Comparison of ENCODE assay signal across 22 mouse cellular contexts in genomic region chr15:57574080-57574618, GRCm38 (mm10).
A peak's percentile ranks its signal among the peaks of the same experiment; 100 is the strongest.
DNase-seq lines count a peak whose midpoint lies in the region; TF ChIP-seq lines count a peak whose summit lies in the region.
"Had no signal": no experiment of that assay in that cellular context is flagged by ENCODE, and none has a peak within 500 bp of the region (broad histone marks: within the 10 kb centered on the region; RNA-seq: fewer than 3 reads in every experiment).

No protein-coding gene starts in this region.

- H3K79me2 ChIP-seq in CH12.LX (replicated peaks; ENCODE audit: control insufficient read depth, extremely low read depth, insufficient read depth, poor library complexity, severe bottlenecking) (no peaks in the 10 kb centered on the region), MEL (ENCODE audit: control insufficient read depth, insufficient read depth, low read length, poor library complexity) (no peaks in the 10 kb centered on the region)

- H3K9me3 ChIP-seq in CH12.LX (replicated peaks; ENCODE audit: low read length), result no peaks in the 10 kb centered on the region
- H3K9me3 ChIP-seq in MEL (replicated peaks; ENCODE audit: insufficient read depth, low read length), result no peaks in the 10 kb centered on the region
- H3K9me3 ChIP-seq in midbrain, embryonic 10.5 days (replicated peaks), result no peaks in the 10 kb centered on the region
- H3K9me3 ChIP-seq: forebrain, embryonic 10.5 days; heart, embryonic 12.5 days; kidney, embryonic 15.5 days; limb, embryonic 15.5 days had no signal

- H3K4me1 ChIP-seq in CH12.LX (ENCODE audit: control insufficient read depth in 1 of 2, insufficient read depth in 2 of 2) (peaks cover 4 to 66% of the 10 kb centered on the region in 2 experiments; a peak in 2 of 4 replicates), MEL (ENCODE audit: control insufficient read depth in 1 of 2, insufficient read depth in 2 of 2, low read length in 2 of 2) (no peaks in the 10 kb centered on the region)
- no peaks in the 10 kb centered on the region for H3K4me1 ChIP-seq in midbrain, embryonic 10.5 days
- H3K4me1 ChIP-seq: forebrain, embryonic 10.5 days; heart, embryonic 12.5 days; hindbrain, embryonic 13.5 days had no signal

- TF ChIP-seq POLR2A in CH12.LX (IDR thresholded peaks at IDR 0.05; ENCODE audit: low read depth, low read length) (no peak), MEL (IDR thresholded peaks at IDR 0.05; ENCODE audit: control insufficient read depth in 1 of 2, insufficient read depth in 1 of 2, low read depth in 1 of 2, low read length in 2 of 2, poor library complexity in 1 of 2) (no peak)

- H3K27ac ChIP-seq in layer of hippocampus, adult 2 months, result no peak overlapping the region
- H3K27ac ChIP-seq in CH12.LX (ENCODE audit: insufficient read depth, low read depth) (no peak overlapping the region), MEL (ENCODE audit: control insufficient read depth, low read depth, low read length) (no peak overlapping the region)
- H3K27ac ChIP-seq in midbrain, embryonic 10.5 days (replicated peaks), result no peak overlapping the region
- H3K27ac ChIP-seq: forebrain, embryonic 10.5 days; hindbrain, embryonic 13.5 days; limb, embryonic 15.5 days had no signal

- H3K4me2 ChIP-seq in CH12.LX (ENCODE audit: insufficient read depth, low read depth, poor library complexity, severe bottlenecking), result no peak overlapping the region
- H3K4me2 ChIP-seq: heart, embryonic 12.5 days; hindbrain, embryonic 13.5 days; kidney, embryonic 15.5 days; limb, embryonic 15.5 days had no signal

- DNase-seq in layer of hippocampus, adult 2 months (ENCODE audit: low spot score in 2 of 2), result no peak
- no peak for DNase-seq in layer of hippocampus, postnatal 14 days (ENCODE audit: low spot score in 2 of 2)
- DNase-seq in CH12.LX (ENCODE audit: extremely low read depth), result peak; percentile 46
- no peak for DNase-seq in MEL (ENCODE audit: low read depth, low spot score)
- peak; percentile 4 for DNase-seq in induced T-regulatory cell, adult 2 months (ENCODE audit: low read depth)
- DNase-seq in thymus, postnatal 0 days (ENCODE audit: low spot score), result no peak
- DNase-seq in liver, result no peak
- DNase-seq in midbrain, embryonic 10.5 days (ENCODE audit: low spot score), result no peak
- DNase-seq: adrenal gland, postnatal 10 days; cerebellum, postnatal 10 days; embryo, embryonic 11 days; forebrain, postnatal 0 days; heart, postnatal 14 days; layer of hippocampus, postnatal 36 days; retina, postnatal 1 day; right cerebral cortex, postnatal 4 days; thymus, postnatal 36 days had no signal

- TF ChIP-seq CTCF in layer of hippocampus, adult 2 months (conservative IDR thresholded peaks at IDR 0.05), result peak; percentile 67
- peak in 1 of 2 experiments; percentile 68; a peak in 2 of 4 replicates for TF ChIP-seq CTCF in CH12.LX (conservative IDR thresholded peaks at IDR 0.05 in 1 of 2, IDR thresholded peaks at IDR 0.05 in 1 of 2; ENCODE audit: low read depth in 2 of 2, low read length in 2 of 2)
- peak in 2 of 3 experiments; percentile 4 to 39; a peak in 3 of 6 replicates for TF ChIP-seq CTCF in MEL (IDR thresholded peaks at IDR 0.05 in 2 of 3, conservative IDR thresholded peaks at IDR 0.05 in 1 of 3; ENCODE audit: control insufficient read depth in 1 of 3, insufficient read depth in 1 of 3, low read depth in 2 of 3, low read length in 3 of 3, poor library complexity in 1 of 3, severe bottlenecking in 1 of 3)

- no peak overlapping the region for H3K9ac ChIP-seq in CH12.LX (ENCODE audit: insufficient read depth, low read depth)
- no peak overlapping the region for H3K9ac ChIP-seq in MEL (ENCODE audit: control insufficient read depth, low read depth, low read length, poor library complexity, severe bottlenecking)
- H3K9ac ChIP-seq: forebrain, postnatal 0 days; heart, embryonic 12.5 days; hindbrain, embryonic 13.5 days; kidney, embryonic 15.5 days; limb, embryonic 15.5 days had no signal

- no peak overlapping the region for H3K4me3 ChIP-seq in layer of hippocampus, adult 2 months
- no peak overlapping the region for H3K4me3 ChIP-seq in CH12.LX (replicated peaks in 1 of 3; ENCODE audit: low read depth in 2 of 3, low read length in 2 of 3, poor library complexity in 1 of 3)
- no peak overlapping the region for H3K4me3 ChIP-seq in MEL (ENCODE audit: control insufficient read depth in 1 of 2, insufficient read depth in 1 of 2, low read depth in 2 of 2, low read length in 2 of 2)
- H3K4me3 ChIP-seq in midbrain, embryonic 10.5 days, result no peak overlapping the region
- H3K4me3 ChIP-seq: forebrain, embryonic 10.5 days; heart, embryonic 12.5 days; hindbrain, embryonic 13.5 days; kidney, embryonic 15.5 days; limb, embryonic 15.5 days had no signal

- WGBS in midbrain, embryonic 10.5 days, result 39% methylated on average over 2 of the region's 2 CpGs

- dilution Hi-C loops in CH12.LX (cut with MboI; ENCODE audit: extremely low pct_ligation_motif_present, extremely low pct_unique_long_range_greater_than_20kb, low sequenced_read_pairs), result no loop called here

- peak; percentile 74 for TF ChIP-seq RAD21 in CH12.LX (IDR thresholded peaks at IDR 0.05; ENCODE audit: low read depth, low read length)
- no peak for TF ChIP-seq RAD21 in MEL (IDR thresholded peaks at IDR 0.05; ENCODE audit: low read depth, low read length)

- H3K36me3 ChIP-seq in CH12.LX (replicated peaks in 1 of 2; ENCODE audit: control insufficient read depth in 1 of 2, insufficient read depth in 1 of 2, low read length in 1 of 2), result no peaks in the 10 kb centered on the region
- no peaks in the 10 kb centered on the region for H3K36me3 ChIP-seq in MEL (ENCODE audit: control insufficient read depth in 1 of 2, insufficient read depth in 2 of 2, low read length in 2 of 2)
- no peaks in the 10 kb centered on the region for H3K36me3 ChIP-seq in midbrain, embryonic 10.5 days
- H3K36me3 ChIP-seq: forebrain, embryonic 10.5 days; heart, embryonic 12.5 days; hindbrain, embryonic 13.5 days; kidney, embryonic 15.5 days; limb, embryonic 15.5 days had no signal

- in situ Hi-C loops in CH12.LX (cut with MboI; ENCODE audit: low pct_ligation_motif_present, low pct_unique_long_range_greater_than_20kb, low sequenced_read_pairs), result no loop called here

- no peak for TF ChIP-seq EP300 in CH12.LX (IDR thresholded peaks at IDR 0.05; ENCODE audit: low read length)
- TF ChIP-seq EP300 in MEL (IDR thresholded peaks at IDR 0.05; ENCODE audit: low read depth in 1 of 2, low read length in 2 of 2), result no peak

- H3K27me3 ChIP-seq in CH12.LX (replicated peaks), result no peaks in the 10 kb centered on the region
- H3K27me3 ChIP-seq in MEL (ENCODE audit: control insufficient read depth in 1 of 2, insufficient read depth in 2 of 2, low read length in 2 of 2), result no peaks in the 10 kb centered on the region
- no peaks in the 10 kb centered on the region for H3K27me3 ChIP-seq in midbrain, embryonic 10.5 days (ENCODE audit: low read depth, poor library complexity, severe bottlenecking)
- H3K27me3 ChIP-seq: heart, embryonic 12.5 days; hindbrain, embryonic 13.5 days; kidney, embryonic 15.5 days; limb, embryonic 15.5 days had no signal

TF ChIP-seq in CH12.LX, 34 proteins besides CTCF, POLR2A, EP300 and RAD21 (continues in another document):
- TF ChIP-seq TCF12 (IDR thresholded peaks at IDR 0.05; ENCODE audit: low read depth, low read length) (no peak), USF1 (IDR thresholded peaks at IDR 0.05; ENCODE audit: low read depth, low read length) (no peak), UBTF (IDR thresholded peaks at IDR 0.05; ENCODE audit: low read depth, low read length) (no peak), MXI1 (IDR thresholded peaks at IDR 0.05; ENCODE audit: low read depth, low read length) (no peak), BHLHE40 (IDR thresholded peaks at IDR 0.05; ENCODE audit: low read depth, low read length) (no peak), MEF2A (IDR thresholded peaks at IDR 0.05; ENCODE audit: borderline replicate concordance, low read depth, low read length) (no peak), NELFE (IDR thresholded peaks at IDR 0.05; ENCODE audit: low read depth, low read length) (no peak), MAZ (IDR thresholded peaks at IDR 0.05; ENCODE audit: low read depth, low read length) (peak; percentile 91), RCOR1 (conservative IDR thresholded peaks at IDR 0.05; ENCODE audit: low read depth, low read length) (no peak), E2F4 (IDR thresholded peaks at IDR 0.05; ENCODE audit: insufficient replicate concordance, low read depth, low read length) (no peak), HCFC1 (IDR thresholded peaks at IDR 0.05; ENCODE audit: low read depth, low read length) (no peak), SMC3 (IDR thresholded peaks at IDR 0.05; ENCODE audit: low read depth, low read length) (peak; percentile 71), NRF1 (IDR thresholded peaks at IDR 0.05; ENCODE audit: low read depth, low read length) (no peak), IRF4 (IDR thresholded peaks at IDR 0.05; ENCODE audit: low read depth, low read length) (0 out of 2 replicates have a peak, but pooled peaks have one; percentile 10), JUND (conservative IDR thresholded peaks at IDR 0.05; ENCODE audit: low read depth, low read length) (no peak)

TF ChIP-seq in MEL, 35 proteins besides CTCF, POLR2A, EP300 and RAD21 (continues in another document):
- TF ChIP-seq TBP (IDR thresholded peaks at IDR 0.05; ENCODE audit: low read depth, low read length), result no peak
- TF ChIP-seq MXI1 (IDR thresholded peaks at IDR 0.05; ENCODE audit: low read depth, low read length), result no peak
- TF ChIP-seq ZNF384 (IDR thresholded peaks at IDR 0.05; ENCODE audit: low read depth, low read length), result no peak
- no peak for TF ChIP-seq TAL1 (IDR thresholded peaks at IDR 0.05; ENCODE audit: low read length)
- no peak for TF ChIP-seq KAT2A (conservative IDR thresholded peaks at IDR 0.05; ENCODE audit: low read depth, low read length)
- no peak for TF ChIP-seq ETS1 (IDR thresholded peaks at IDR 0.05; ENCODE audit: low read depth, low read length)
- no peak for TF ChIP-seq ZMIZ1 (IDR thresholded peaks at IDR 0.05; ENCODE audit: low read depth, low read length)
- no peak for TF ChIP-seq MYC (IDR thresholded peaks at IDR 0.05; ENCODE audit: low read depth, low read length)
- no peak for TF ChIP-seq ZC3H11A (IDR thresholded peaks at IDR 0.05; ENCODE audit: low read depth, low read length)
- TF ChIP-seq NRF1 (IDR thresholded peaks at IDR 0.05; ENCODE audit: insufficient read depth, low read depth, low read length, poor library complexity, severe bottlenecking), result no peak
- no peak for TF ChIP-seq CHD1 (IDR thresholded peaks at IDR 0.05; ENCODE audit: low read depth, low read length)
- TF ChIP-seq E2F4 (IDR thresholded peaks at IDR 0.05; ENCODE audit: borderline replicate concordance, low read depth, low read length), result no peak
- TF ChIP-seq UBTF (IDR thresholded peaks at IDR 0.05; ENCODE audit: borderline replicate concordance, insufficient read depth, low read depth, low read length), result no peak
- no peak for TF ChIP-seq MAX (IDR thresholded peaks at IDR 0.05; ENCODE audit: low read length)
- no peak for TF ChIP-seq USF2 (IDR thresholded peaks at IDR 0.05; ENCODE audit: borderline replicate concordance in 1 of 2, insufficient read depth in 1 of 2, low read depth in 1 of 2, low read length in 2 of 2)
- TF ChIP-seq GABPA (IDR thresholded peaks at IDR 0.05; ENCODE audit: low read depth, low read length), result no peak
- no peak for TF ChIP-seq BHLHE40 (IDR thresholded peaks at IDR 0.05; ENCODE audit: borderline replicate concordance, low read depth, low read length)

Comparison
In these comparisons a context has a peak if more than half of its experiments do, and no peak if none do; other contexts are left out.
1. DNase-seq: peak in CH12.LX (single experiment) and induced T-regulatory cell, adult 2 months (single experiment); none in layer of hippocampus, adult 2 months (0 of 2), layer of hippocampus, postnatal 14 days (0 of 2), MEL (single experiment), thymus, postnatal 0 days (single experiment), liver (single experiment) and midbrain, embryonic 10.5 days (single experiment).